7 mouse cellular contexts compared by ENCODE assay signal in the genomic region with DNA sequence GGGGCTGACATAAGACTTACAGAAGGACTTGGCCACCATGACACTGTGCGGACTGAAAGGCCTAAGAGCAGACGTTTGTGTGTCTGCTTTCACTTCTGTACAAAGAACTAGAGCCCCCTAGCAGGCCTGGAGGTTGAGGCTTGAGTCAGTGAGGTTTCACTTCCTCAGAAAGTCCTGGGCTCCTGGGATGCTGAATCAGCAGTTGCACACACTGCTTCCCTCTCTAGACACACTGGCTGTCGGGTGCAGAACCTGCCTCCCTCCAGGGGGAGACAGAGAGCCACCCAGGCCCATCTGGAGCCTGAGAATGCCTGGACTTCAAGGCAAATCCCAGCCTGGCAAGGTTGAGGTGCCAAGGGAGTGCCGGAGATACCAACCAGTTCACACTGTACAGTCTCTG. TPM values are rescaled to one million over a fixed set of nuclear protein-coding genes. Genes with fewer than 3 reads are reported as not detected.
DNase-seq lines count a peak whose midpoint lies in the region; ATAC-seq and TF ChIP-seq lines count a peak whose summit lies in the region.

No protein-coding gene starts in this region.

- peak; percentile 91 to 97 for ATAC-seq in hematopoietic stem cell, adult 5-6 weeks (replicated peaks in 1 of 2; ENCODE audit: insufficient read depth in 1 of 2, low FRiP score in 2 of 2, low TSS enrichment in 1 of 2, low read depth in 1 of 2, poor library complexity in 2 of 2, severe bottlenecking in 2 of 2)
- ATAC-seq in megakaryocyte progenitor cell, adult 5-6 weeks (replicated peaks; ENCODE audit: poor library complexity) = peak; percentile 97

- H3K9me3 ChIP-seq in MEL (replicated peaks; ENCODE audit: insufficient read depth, low read length) = no peaks in the 10 kb centered on the region

- TF ChIP-seq POLR2A in MEL (IDR thresholded peaks at IDR 0.05; ENCODE audit: control insufficient read depth in 1 of 2, insufficient read depth in 1 of 2, low read depth in 1 of 2, low read length in 2 of 2, poor library complexity in 1 of 2) = no peak

- no peak for TF ChIP-seq EP300 in MEL (IDR thresholded peaks at IDR 0.05; ENCODE audit: low read depth in 1 of 2, low read length in 2 of 2)

- peak overlapping the region in 1 of 2 experiments; percentile 6; a peak in 1 of 4 replicates for H3K4me3 ChIP-seq in MEL (ENCODE audit: control insufficient read depth in 1 of 2, insufficient read depth in 1 of 2, low read depth in 2 of 2, low read length in 2 of 2)

- H3K27ac ChIP-seq in MEL (ENCODE audit: control insufficient read depth, low read depth, low read length) = no peak overlapping the region

- H3K36me3 ChIP-seq in MEL (ENCODE audit: control insufficient read depth in 1 of 2, insufficient read depth in 2 of 2, low read length in 2 of 2) = peaks cover 0 to 4% of the 10 kb centered on the region in 2 experiments; a peak in 1 of 4 replicates

- no peaks in the 10 kb centered on the region for H3K79me2 ChIP-seq in MEL (ENCODE audit: control insufficient read depth, insufficient read depth, low read length, poor library complexity)

- peaks cover 0 to 13% of the 10 kb centered on the region in 2 experiments; a peak in 2 of 4 replicates for H3K4me1 ChIP-seq in MEL (ENCODE audit: control insufficient read depth in 1 of 2, insufficient read depth in 2 of 2, low read length in 2 of 2)

- H3K9ac ChIP-seq in MEL (ENCODE audit: control insufficient read depth, low read depth, low read length, poor library complexity, severe bottlenecking) = no peak overlapping the region

- no peaks in the 10 kb centered on the region for H3K27me3 ChIP-seq in MEL (ENCODE audit: control insufficient read depth in 1 of 2, insufficient read depth in 2 of 2, low read length in 2 of 2)

- DNase-seq in MEL (ENCODE audit: low read depth, low spot score) = peak; percentile 83
- peak; percentile 93 for DNase-seq in adrenal gland, postnatal 14 days
- DNase-seq in frontal cortex, postnatal 10 days (ENCODE audit: low spot score in 2 of 2) = peak; percentile 74 to 76
- peak; percentile 78 to 83 for DNase-seq in left cerebral cortex, adult 18-20 months (ENCODE audit: low spot score in 2 of 2)
- DNase-seq in spleen, postnatal 36 days (ENCODE audit: low spot score in 2 of 2) = peak; percentile 86 to 88

- peak; percentile 27 for TF ChIP-seq RAD21 in MEL (IDR thresholded peaks at IDR 0.05; ENCODE audit: low read depth, low read length)

- TF ChIP-seq CTCF in MEL (IDR thresholded peaks at IDR 0.05 in 2 of 3, conservative IDR thresholded peaks at IDR 0.05 in 1 of 3; ENCODE audit: control insufficient read depth in 1 of 3, insufficient read depth in 1 of 3, low read depth in 2 of 3, low read length in 3 of 3, poor library complexity in 1 of 3, severe bottlenecking in 1 of 3) = peak; percentile 65 to 82 (median 72)

TF ChIP-seq in MEL, 35 proteins besides CTCF, POLR2A, EP300 and RAD21:
- TF ChIP-seq USF2 (IDR thresholded peaks at IDR 0.05; ENCODE audit: borderline replicate concordance in 1 of 2, insufficient read depth in 1 of 2, low read depth in 1 of 2, low read length in 2 of 2) (no peak), E2F4 (IDR thresholded peaks at IDR 0.05; ENCODE audit: borderline replicate concordance, low read depth, low read length) (no peak), TBP (IDR thresholded peaks at IDR 0.05; ENCODE audit: low read depth, low read length) (no peak), ETS1 (IDR thresholded peaks at IDR 0.05; ENCODE audit: low read depth, low read length) (no peak), CHD2 (IDR thresholded peaks at IDR 0.05; ENCODE audit: low read length) (no peak), TCF12 (IDR thresholded peaks at IDR 0.05; ENCODE audit: low read depth, low read length) (no peak), POLR2AphosphoS5 (IDR thresholded peaks at IDR 0.05; ENCODE audit: borderline replicate concordance, low read depth, low read length) (no peak), MAFK (IDR thresholded peaks at IDR 0.05; ENCODE audit: borderline replicate concordance, low read depth, low read length) (peak; percentile 98), MXI1 (IDR thresholded peaks at IDR 0.05; ENCODE audit: low read depth, low read length) (no peak), MAX (IDR thresholded peaks at IDR 0.05; ENCODE audit: low read length) (no peak), BHLHE40 (IDR thresholded peaks at IDR 0.05; ENCODE audit: borderline replicate concordance, low read depth, low read length) (no peak), UBTF (IDR thresholded peaks at IDR 0.05; ENCODE audit: borderline replicate concordance, insufficient read depth, low read depth, low read length) (no peak), SMC3 (IDR thresholded peaks at IDR 0.05; ENCODE audit: low read depth, low read length) (peak; percentile 49), TAL1 (IDR thresholded peaks at IDR 0.05; ENCODE audit: low read length) (no peak)

RNA-seq across cellular contexts. Expression of a gene that starts 3.1 kb away (rescaled TPM):
- total RNA-seq in MEL (2012; rRNA removed) = not detected in 2 replicates
- not detected for polyA plus RNA-seq in MEL (2012; ENCODE audit: insufficient read depth in 1 of 2, insufficient read length in 2 of 2, low read depth in 1 of 2, low replicate concordance in 2 of 2, missing spikeins in 1 of 2)
- total RNA-seq in adrenal gland, postnatal 14 days (2021) = not detected in 2 replicates
- not detected in 2 replicates for total RNA-seq in hematopoietic stem cell, adult 5-6 weeks (2017)
- total RNA-seq in left cerebral cortex, adult 18-20 months (2021) = under 1 TPM in 1 of 2 experiments, not detected in 1; 0.19 TPM
- 0.17 TPM in 1 of 2 replicates, not detected in the other for total RNA-seq in megakaryocyte progenitor cell, adult 5-6 weeks (2015)
- not detected in 2 replicates for total RNA-seq in megakaryocyte progenitor cell, adult 5-6 weeks (2017)

RNA-seq across cellular contexts. Expression of a gene that starts 14.4 kb away (rescaled TPM):
- not detected in 2 replicates for total RNA-seq in MEL (2012; rRNA removed)
- not detected for polyA plus RNA-seq in MEL (2012; ENCODE audit: insufficient read depth in 1 of 2, insufficient read length in 2 of 2, low read depth in 1 of 2, low replicate concordance in 2 of 2, missing spikeins in 1 of 2)
- total RNA-seq in adrenal gland, postnatal 14 days (2021) = 1.1 and 1.2 TPM in 2 replicates
- 16.0 and 55.2 TPM in 2 replicates for total RNA-seq in hematopoietic stem cell, adult 5-6 weeks (2017)
- 10 to 100 TPM; 16.5 to 18.4 TPM for total RNA-seq in left cerebral cortex, adult 18-20 months (2021)
- 9.3 and 21.2 TPM in 2 replicates for total RNA-seq in megakaryocyte progenitor cell, adult 5-6 weeks (2015)
- 8.9 and 16.2 TPM in 2 replicates for total RNA-seq in megakaryocyte progenitor cell, adult 5-6 weeks (2017)

RNA-seq across cellular contexts. Expression of a gene that starts 38.8 kb away (rescaled TPM):
- 0.03 TPM in 1 of 2 replicates, not detected in the other for total RNA-seq in MEL (2012; rRNA removed)
- not detected for polyA plus RNA-seq in MEL (2012; ENCODE audit: insufficient read depth in 1 of 2, insufficient read length in 2 of 2, low read depth in 1 of 2, low replicate concordance in 2 of 2, missing spikeins in 1 of 2)
- total RNA-seq in adrenal gland, postnatal 14 days (2021) = 78.9 and 91.9 TPM in 2 replicates
- 0.13 and 0.15 TPM in 2 replicates for total RNA-seq in hematopoietic stem cell, adult 5-6 weeks (2017)
- total RNA-seq in left cerebral cortex, adult 18-20 months (2021) = 100 to 1,000 TPM; 167 to 172 TPM
- total RNA-seq in megakaryocyte progenitor cell, adult 5-6 weeks (2015) = not detected in 2 replicates
- not detected in 2 replicates for total RNA-seq in megakaryocyte progenitor cell, adult 5-6 weeks (2017)

Comparison
In these comparisons a context has a peak if more than half of its experiments do, and no peak if none do; other contexts are left out.
1. RNA of a gene that starts 38.8 kb away (total RNA-seq): 167 to 172 TPM in left cerebral cortex, adult 18-20 months and 78.9 to 91.9 TPM in adrenal gland, postnatal 14 days; 0.13 to 0.15 TPM in hematopoietic stem cell, adult 5-6 weeks, 0.03 TPM in MEL and not detected in megakaryocyte progenitor cell, adult 5-6 weeks; every median in the first group is over 10 times any median in the second.
2. Peak in every context shown above with its lines, with median percentiles within 50 percentile points of each other: DNase-seq.